Mouse (Mus musculus): ENCODE results near the gene Ppil1. TPM values are rescaled to one million over a fixed set of nuclear protein-coding genes. Genes with fewer than 3 reads are reported as not detected.
"Not testable (repeated sequence)": the region's sequence is repeated elsewhere in the genome, so short reads cannot be mapped to it uniquely, and the experiment has no call there.

Ppil1 gene
- total RNA-seq, 2 experiments from 2014 or later: 34.9 to 36.5 TPM

- peak; percentile 81 to 86 for DNase-seq
Measured at GRCm38 (mm10) chr17:29251608-29252390, 12.2 kb downstream of the Ppil1 start.

- DNase-seq: not testable (repeated sequence)
Measured at GRCm38 (mm10) chr17:29251006-29251405, 13.0 kb downstream of the Ppil1 start.

GRCm38 (mm10) chr17:29249512-29249911 lies 14.5 kb downstream of the Ppil1 start:
- peak; percentile 50 to 63 for DNase-seq

GRCm38 (mm10) chr17:29247881-29248280 lies 16.1 kb downstream of the Ppil1 start:
- DNase-seq: peak; percentile 68 to 82

DNA sequence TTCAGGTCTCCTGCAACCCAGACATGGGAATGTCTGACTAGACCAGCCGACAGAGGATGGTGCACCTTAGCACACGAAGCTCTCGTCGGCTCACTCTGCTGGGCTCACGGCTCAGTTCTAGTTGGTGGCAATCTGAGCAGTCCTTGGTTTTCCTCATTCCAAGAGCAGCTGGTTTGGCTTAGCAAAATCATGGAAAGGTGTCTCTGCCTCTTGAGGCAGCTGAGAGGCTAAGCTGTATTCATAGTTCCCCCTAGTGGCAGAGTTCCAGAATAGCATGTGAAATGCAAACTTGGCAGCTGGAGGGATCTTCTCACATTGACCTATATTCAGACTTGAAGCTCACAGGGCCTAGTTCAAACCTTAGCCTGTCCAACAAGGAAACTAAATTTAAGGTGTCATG lies 17.4 kb downstream of the Ppil1 start:
- DNase-seq: peak; percentile 72

GRCm38 (mm10) chr17:29245725-29246124 lies 18.3 kb downstream of the Ppil1 start:
- peak in 1 of 2 experiments; percentile 55 for DNase-seq

DNA sequence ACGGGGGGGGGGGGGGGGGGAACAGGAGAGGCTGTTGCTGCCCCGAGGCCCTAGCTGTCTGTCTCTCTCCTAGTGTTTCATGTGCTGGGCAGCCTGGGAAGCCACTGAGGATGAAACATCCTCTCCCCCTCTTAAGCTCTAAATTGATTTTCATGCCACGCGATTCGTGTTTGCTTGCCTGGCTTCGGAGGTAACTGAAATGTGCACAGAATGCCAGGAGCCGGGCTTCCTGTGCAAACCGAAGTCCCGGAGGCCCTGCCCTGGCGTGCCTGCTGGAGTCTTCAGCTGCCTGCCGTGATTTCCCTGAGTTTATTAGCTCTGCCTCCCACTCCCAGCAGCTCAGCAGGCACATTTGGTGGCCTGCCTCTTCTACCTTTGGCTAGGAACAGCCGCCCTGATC lies 19.1 kb downstream of the Ppil1 start:
- DNase-seq: no peak

GRCm38 (mm10) chr17:29238421-29238945 lies 25.5 kb downstream of the Ppil1 start:
- DNase-seq: peak in 1 of 2 experiments; percentile 5

DNA sequence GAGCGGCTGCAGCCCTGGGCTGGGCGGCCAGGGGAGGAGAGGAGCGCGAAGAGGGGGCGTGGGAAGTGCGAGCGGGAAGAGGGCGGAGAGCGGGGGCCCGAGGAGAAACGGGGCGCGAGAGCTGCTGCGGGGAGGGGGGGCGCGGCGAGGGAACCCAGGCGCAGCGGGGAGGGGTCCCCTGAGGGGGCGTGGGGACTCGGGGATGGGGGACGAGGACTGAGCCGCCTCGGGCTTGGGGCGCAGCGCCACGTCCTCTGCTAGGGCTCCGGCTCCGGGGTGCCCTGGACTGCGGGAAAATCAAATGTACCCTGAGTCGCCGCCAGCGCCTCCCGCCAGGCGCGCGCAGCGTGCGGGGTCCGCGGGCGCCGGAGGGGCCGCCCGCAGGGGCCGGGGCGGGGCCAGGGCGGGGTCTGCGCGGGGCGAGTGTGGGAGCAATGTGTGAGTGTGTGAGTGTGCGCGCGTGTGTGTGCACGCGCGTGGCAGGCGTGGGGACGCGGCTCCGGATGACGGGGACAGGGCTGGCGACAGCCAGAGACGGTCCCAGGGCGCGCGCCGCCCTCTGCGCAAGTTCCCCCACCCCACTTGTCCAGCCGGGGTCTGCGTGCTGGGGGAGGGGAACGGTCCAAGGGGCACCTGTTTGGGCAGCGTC lies 26.1 kb downstream of the Ppil1 start, which contains the start of gene Cpne5:
Cpne5 (minus strand) TSS at position 396 of the 649 bp plus-strand sequence.
- DNase-seq: no peak

DNA sequence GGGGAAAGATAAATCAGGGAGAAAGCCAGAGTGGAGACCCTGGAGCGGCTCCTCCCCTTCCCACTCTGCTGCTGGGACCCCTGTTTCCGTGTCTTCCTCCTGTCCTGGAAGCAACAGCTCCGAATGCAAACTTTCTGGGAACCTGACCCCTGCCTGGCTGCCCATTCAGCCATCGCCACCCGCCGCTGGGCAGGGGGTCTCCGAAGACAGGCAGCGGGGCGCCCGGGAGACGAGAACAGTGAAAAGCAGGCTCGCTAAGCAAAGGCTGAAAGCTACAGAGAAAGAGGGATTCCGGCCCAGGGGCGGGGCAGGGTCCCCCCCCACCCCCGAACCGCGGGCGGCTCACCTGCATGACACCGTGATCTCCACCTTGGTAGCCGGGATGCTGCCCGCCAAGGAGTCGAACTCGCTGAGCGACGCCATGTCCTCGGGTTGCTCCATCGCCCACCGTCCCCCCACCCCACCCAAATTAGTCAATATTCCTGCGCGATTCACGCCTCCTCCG lies 26.7 kb downstream of the Ppil1 start:
- DNase-seq: no peak

GRCm38 (mm10) chr17:29236111-29236510 lies 27.9 kb downstream of the Ppil1 start:
- no peak for DNase-seq

DNA sequence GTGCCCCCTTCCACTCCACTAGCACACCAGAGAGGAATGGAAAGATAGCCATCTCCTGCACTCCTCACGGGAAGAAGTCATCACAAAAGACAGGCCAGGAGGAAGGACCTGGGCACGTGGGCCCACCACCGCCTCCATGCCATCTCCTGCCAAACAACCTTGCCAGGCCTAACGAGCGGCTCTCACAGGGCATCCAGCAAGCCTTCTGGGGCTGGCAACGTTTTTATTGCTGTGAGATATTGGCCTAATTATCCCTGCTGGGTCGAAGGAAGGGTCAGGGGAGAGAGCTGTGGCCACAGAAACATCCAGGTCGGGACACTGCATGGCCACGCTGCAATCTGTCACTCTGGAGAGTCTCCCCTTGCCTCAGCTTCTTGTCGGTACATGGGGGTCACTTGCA lies 32.9 kb downstream of the Ppil1 start:
- no peak for DNase-seq

DNA sequence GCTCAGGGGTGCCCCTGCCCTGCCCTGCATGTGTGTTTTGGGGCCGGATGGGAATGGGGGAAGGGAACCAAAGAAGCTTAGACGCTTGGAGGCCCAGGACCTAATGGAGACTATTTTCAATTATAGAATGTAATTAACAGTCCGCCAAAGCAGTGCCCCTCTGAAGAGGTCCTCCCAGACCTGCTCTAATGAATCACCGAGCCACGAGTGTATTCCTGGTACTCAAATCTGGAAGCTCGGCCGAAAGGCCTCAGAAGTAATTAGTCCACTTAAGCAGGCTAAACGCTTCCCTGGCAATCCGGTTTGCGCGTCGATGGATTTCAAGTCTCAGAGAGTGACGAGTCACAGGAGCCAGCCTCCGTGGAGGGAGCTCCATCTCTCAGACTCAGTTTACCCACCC lies 43.4 kb downstream of the Ppil1 start:
- no peak for DNase-seq

DNA sequence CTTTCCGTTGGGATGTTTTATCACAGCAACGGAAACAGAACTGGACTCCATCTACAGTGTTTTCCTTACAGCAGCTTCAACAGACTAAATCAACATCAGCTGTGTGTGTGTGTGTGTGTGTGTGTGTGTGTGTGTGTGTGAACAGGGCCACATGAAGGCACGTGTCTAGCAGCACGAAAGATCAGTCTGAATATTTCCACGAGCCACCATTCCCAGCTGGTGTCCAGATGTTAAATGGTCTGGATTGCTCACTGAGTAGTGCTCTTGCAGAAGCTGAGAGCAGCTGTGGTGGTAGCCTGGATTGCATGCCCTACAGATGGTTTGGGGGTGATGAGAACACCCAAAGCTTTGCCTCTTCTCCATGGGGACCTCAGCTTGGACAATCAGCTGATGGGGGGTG lies 46.0 kb downstream of the Ppil1 start:
- peak in 1 of 2 experiments; percentile 12 for DNase-seq

GRCm38 (mm10) chr17:29216078-29216477 lies 47.9 kb downstream of the Ppil1 start:
- DNase-seq: no peak

- DNase-seq: no peak
Measured at GRCm38 (mm10) chr17:29214655-29215054, 49.3 kb downstream of the Ppil1 start.

DNA sequence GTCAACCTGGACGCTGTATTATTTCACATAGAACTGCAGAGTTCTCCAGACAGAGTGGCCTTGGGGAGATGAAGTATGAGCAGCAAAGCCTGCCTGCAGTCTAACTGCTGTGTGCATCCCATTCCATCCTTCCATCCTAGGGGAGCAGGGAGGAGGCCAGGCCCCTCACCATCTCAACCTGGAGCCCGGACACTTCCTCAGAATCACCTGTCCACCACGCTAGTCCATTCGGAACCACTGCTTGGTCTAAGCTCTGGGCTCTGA lies 49.9 kb downstream of the Ppil1 start:
- no peak for DNase-seq

GRCm38 (mm10) chr17:29213381-29214192 lies 50.4 kb downstream of the Ppil1 start:
- DNase-seq: no peak

- DNase-seq: no peak
Measured at GRCm38 (mm10) chr17:29211836-29212235, 52.1 kb downstream of the Ppil1 start.

DNA sequence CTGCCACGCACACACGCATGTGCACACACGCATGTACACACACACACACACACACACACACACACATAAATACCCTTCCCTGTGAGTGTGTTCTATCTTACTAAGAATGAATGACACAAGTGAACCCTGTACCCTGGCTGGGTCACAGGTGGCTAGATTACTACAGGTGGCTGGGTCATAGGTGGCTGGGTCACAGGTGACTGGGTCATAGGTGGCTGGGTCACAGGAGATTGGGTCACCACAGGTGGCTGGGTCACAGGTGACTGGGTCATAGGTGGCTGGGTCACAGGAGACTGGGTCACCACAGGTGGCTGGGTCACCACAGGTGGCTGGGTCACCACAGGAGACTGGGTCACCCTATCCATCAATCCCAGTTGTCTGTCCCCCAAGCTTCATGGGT lies 53.9 kb downstream of the Ppil1 start:
- no peak for DNase-seq

- no peak for DNase-seq
Measured at GRCm38 (mm10) chr17:29206052-29206451, 57.9 kb downstream of the Ppil1 start.

DNA sequence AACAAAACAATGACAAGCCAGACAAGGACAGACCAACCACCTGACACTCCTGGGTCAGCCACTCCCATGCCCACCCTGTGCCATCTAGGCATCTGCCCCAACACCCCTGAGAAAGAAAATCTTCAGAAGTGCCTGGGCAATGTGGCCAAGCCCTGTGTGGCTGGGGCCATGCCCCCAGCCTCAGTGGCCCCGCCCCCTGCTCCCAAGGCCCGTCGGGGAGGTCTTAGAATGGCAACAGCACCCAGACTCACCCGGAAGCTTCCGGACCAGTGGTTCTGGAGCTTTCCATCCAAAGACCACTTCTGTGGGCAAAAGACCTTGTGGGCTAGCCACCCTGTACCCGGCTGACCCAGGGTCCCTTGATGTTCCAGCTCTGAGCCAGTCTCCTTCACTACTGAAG lies 61.4 kb downstream of the Ppil1 start:
- no peak for DNase-seq
